Mouse (Mus musculus) forebrain, embryonic 10.5 days (tissue): ENCODE measurements around the gene Hs3st5. TPM values are rescaled to one million over a fixed set of nuclear protein-coding genes. Genes with fewer than 3 reads are reported as not detected.

Experiments used
- DNase-seq: peaks from one replicate; pipeline ENCODE4 v3.0.0-alpha.2; 2017; ENCODE audit warnings: low spot score; ENCODE audit errors: extremely low spot score
- H3K27ac ChIP-seq: fragments of 300-500 bp; sonication (generic); 2 replicates; pipeline ENCODE4 v1.5.1; 2016; ENCODE audit warnings: mild to moderate bottlenecking
- H3K27me3 ChIP-seq: fragments of 300-500 bp; sonication (generic); 2 replicates; pipeline ENCODE4 v1.6.1; 2016; ENCODE audit warnings: mild to moderate bottlenecking; ENCODE audit not compliant: poor library complexity, severe bottlenecking
- H3K36me3 ChIP-seq: fragments of 300-500 bp; sonication (generic); replicated peaks from 2 replicates; pipeline ENCODE4 v1.6.1; 2016; ENCODE audit warnings: mild to moderate bottlenecking, moderate library complexity
- H3K4me1 ChIP-seq: fragments of 300-500 bp; sonication (generic); 2 replicates; pipeline ENCODE4 v1.6.1; 2016
- H3K4me3 ChIP-seq: fragments of 300-500 bp; sonication (generic); 2 replicates; pipeline ENCODE4 v1.5.1; 2016; ENCODE audit warnings: mild to moderate bottlenecking, moderate library complexity
- H3K9me3 ChIP-seq: fragments of 300-500 bp; sonication (generic); 2 replicates; pipeline ENCODE4 v1.6.1; 2016; ENCODE audit warnings: mild to moderate bottlenecking, moderate library complexity
- WGBS: fragments of 180-500 bp; shearing (Covaris S2); methylation state at CpG from one replicate; pipeline ENCODE4 v1.1.7; 2016; 5-methylcytosine and 5-hydroxymethylcytosine counted together
- polyA plus RNA-seq: library from polyadenylated mRNA; unstranded; fragments of >200 nt; fragmentation: Nextera tagmentation; extraction: Ambion mirVana; gene quantifications from 2 replicates; pipeline ENCODE4 v1.2.1, GENCODE M21; 2016

Hs3st5 gene
- polyA plus RNA-seq, 1 experiment from 2014 or later = 0.99 TPM

DNA sequence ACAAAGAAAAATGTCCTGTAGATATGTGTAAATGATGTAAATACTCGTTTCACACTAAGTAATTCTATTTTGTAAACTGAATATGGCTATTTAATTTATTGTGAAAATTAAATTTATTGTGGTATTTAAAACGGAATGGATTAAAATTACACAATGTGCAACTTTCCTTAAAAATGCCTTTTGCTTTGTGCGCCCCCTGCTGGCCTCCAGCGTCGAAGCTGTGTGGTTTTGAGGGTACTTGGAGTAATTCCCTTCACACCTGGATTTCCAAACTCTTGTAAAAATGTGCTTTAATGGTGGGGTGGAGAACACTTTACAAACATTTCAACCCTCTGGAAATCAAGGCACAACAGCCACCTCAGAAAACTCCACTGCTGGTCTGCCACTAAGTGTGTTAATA lies 327.6 kb downstream of the Hs3st5 start:
- H3K9me3 ChIP-seq = no peaks in the 10 kb centered on the region
- peak; percentile 21 for DNase-seq
- no peak overlapping the region for H3K27ac ChIP-seq
- no peaks in the 10 kb centered on the region for H3K36me3 ChIP-seq
- H3K4me3 ChIP-seq = no peak overlapping the region
- 22% methylated on average over 5 of the region's 5 CpGs for WGBS
- no peaks in the 10 kb centered on the region for H3K4me1 ChIP-seq
- no peaks in the 10 kb centered on the region for H3K27me3 ChIP-seq

DNA sequence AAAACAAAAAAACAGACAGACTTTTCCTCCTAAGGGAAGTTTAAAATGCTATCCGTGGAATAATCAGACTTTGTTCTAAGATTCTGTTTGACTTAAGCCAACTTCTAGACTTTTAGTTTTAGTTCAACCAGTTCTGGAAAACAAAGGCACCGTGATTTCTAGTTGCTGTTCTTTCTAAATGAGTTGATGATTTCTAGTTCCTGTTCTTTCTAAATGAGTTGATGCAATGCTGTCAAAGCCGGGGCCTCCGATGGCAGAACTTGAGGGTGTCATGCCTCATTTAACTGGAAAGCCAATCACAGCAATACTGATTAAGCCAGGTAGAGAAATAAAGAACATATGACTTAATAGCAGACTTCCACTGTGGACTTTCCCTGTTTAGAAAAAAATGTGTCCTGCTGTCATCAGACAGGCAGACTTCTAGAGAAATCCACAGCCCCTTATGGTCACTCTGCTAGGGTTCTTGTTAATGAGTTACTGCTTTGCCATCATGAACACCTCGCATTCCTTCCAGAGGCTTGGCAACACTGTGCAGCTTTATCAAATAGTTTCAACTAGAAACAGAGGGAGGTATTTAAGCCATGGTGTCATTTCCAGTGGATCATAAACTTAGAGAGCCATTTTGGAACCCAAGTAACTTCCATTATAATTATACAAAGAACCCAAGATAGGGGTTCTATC lies 329.4 kb downstream of the Hs3st5 start:
- no peaks in the 10 kb centered on the region for H3K27me3 ChIP-seq
- H3K9me3 ChIP-seq = no peaks in the 10 kb centered on the region
- no peaks in the 10 kb centered on the region for H3K4me1 ChIP-seq
- H3K36me3 ChIP-seq = no peaks in the 10 kb centered on the region
- DNase-seq = no peak
- H3K27ac ChIP-seq = no peak overlapping the region
- WGBS = 88% methylated on average over 5 of the region's 5 CpGs
- H3K4me3 ChIP-seq = no peak overlapping the region

- Histone ChIP-seq H3K4me3 (no peak overlapping the region), H3K27ac (no peak overlapping the region), H3K9me3 (no peaks in the 10 kb centered on the region), H3K27me3 (no peaks in the 10 kb centered on the region), H3K4me1 (no peaks in the 10 kb centered on the region), H3K36me3 (no peaks in the 10 kb centered on the region)
- WGBS = 87% methylated on average over 3 of the region's 3 CpGs
- DNase-seq = no peak
These were observed 343.6 kb downstream of the Hs3st5 start for GRCm38 (mm10) chr10:36850231-36850630.

DNA sequence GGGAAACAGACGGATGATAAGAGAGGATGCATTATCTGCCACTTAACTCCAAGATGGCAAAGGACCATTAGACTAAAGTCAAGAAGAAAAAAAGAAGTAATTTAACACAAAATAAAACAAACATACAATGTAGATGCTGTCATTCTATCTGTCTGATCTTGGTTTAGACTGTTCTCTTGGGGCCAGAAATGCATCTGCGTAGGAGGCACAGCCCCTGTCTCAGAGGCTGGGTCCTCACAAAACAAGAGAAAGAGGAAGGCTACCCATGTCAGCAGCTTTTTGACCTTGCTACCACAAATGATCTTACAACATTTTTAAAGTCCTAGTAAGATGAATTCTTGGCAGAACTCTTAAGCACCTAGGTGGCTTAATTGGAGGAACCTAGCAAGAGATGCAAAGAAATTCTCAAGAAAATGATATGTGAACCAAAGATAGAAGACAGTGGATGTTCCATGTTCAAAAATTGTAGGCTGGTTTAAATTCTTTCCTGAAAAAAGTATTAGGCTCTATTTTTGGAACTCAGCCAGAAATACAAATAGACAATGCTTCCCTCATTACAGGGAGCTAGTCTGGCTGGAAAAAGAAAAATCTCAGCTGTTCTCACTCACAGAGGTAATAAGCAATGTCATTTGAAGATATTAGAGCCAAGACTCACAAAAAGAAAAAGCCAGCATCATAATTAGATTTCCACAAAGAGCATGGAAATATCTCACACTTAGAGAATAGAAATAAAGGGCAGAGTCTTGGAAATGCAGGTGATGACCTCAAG lies 355.7 kb downstream of the Hs3st5 start:
- no peaks in the 10 kb centered on the region for H3K36me3 ChIP-seq
- no peak for DNase-seq
- H3K27me3 ChIP-seq = no peaks in the 10 kb centered on the region
- H3K4me1 ChIP-seq = no peaks in the 10 kb centered on the region
- 92% methylated on average over 2 of the region's 2 CpGs for WGBS
- no peak overlapping the region for H3K27ac ChIP-seq
- H3K4me3 ChIP-seq = no peak overlapping the region
- H3K9me3 ChIP-seq = no peaks in the 10 kb centered on the region
